Mouse (Mus musculus): Measurements from ENCODE around the gene Myo9a. TPM values are rescaled to one million over a fixed set of nuclear protein-coding genes. Genes with fewer than 3 reads are reported as not detected.

Gene Myo9a
- polyA plus RNA-seq, 1 experiment from 2014 or later = 26.8 TPM

DNA sequence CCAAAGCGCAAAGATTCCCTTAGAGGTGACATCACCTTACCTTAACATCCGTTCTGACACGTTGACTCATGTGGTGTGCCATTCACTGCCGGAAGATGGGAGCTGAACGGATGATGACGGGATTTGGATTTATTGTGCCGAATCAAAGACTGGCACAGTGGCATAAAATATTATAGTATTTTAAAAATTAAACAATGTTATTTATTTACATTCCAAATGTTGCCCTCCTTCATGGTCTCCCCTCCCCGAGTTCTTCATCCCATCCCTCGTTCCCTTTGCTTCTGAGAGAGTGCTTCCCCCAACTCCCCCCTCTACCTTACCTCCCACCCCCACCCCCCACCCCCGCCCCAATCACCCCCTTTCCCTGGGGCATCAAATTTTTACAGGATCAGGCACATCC, 209.9 kb downstream of the Myo9a start, which contains the start of gene Nr2e3:
Nr2e3 (minus strand) TSS at position 101 of the 400 bp plus-strand sequence.
- no peak within 1 kb of the TSS for H3K4me2 ChIP-seq (ENCODE audit: low read length)

DNA sequence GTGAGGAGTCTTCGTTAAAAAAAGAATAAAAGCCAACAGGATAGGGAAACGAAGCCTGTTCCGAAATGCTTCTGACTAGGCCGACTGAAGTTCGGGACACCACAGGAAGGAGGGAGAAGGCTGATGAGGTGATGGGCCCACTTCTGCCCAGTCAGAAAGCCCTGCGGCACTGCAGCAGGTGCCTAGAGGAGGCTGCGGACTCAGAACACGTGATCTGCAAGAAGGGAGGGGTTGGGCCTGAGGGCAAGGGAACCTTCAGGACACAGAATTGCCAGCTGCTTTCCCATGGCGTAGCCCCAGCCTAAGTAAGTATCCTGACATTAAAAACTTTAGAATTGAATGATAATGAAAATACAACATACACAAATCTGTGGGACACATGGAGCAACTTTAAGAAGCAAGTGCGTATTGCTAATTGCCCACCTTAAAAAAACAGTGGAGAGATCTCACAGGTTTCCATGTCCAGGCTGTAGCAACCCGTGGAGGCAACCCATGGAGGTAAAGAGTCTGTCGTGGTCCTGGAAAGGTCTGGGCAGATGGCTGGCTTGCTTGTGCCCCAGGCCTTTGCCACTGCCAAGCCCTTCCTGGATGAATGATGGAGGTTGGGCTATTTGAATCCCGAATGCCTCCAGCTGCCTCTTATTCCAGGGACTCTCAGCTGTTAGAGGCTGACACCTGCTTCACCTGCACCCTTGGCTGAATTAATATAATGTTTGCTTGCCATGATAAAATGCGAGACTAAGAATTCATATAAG, 210.7 kb downstream of the Myo9a start:
- Histone ChIP-seq H3K36me3 (ENCODE audit: control insufficient read depth, insufficient read depth, low read length) (no peaks in the 10 kb centered on the region), H3K4me2 (ENCODE audit: low read length) (no peak overlapping the region), H3K27me3 (ENCODE audit: control insufficient read depth, insufficient read depth, low read depth, low read length) (no peaks in the 10 kb centered on the region), H3K9me3 (replicated peaks; ENCODE audit: control insufficient read depth, low read length, poor library complexity, severe bottlenecking) (no peaks in the 10 kb centered on the region), H3K9ac (ENCODE audit: low read depth, low read length) (no peak overlapping the region), H3K4me3 (ENCODE audit: low read depth, low read length) (no peak overlapping the region), H3K4me1 (ENCODE audit: control insufficient read depth, insufficient read depth, low read length) (no peaks in the 10 kb centered on the region), H3K27ac (ENCODE audit: low read length) (no peak overlapping the region)
- WGBS = 55% methylated on average over 14 of the region's 14 CpGs
- ATAC-seq = no peak

More for the DNA sequence above, 209.9 kb downstream of the Myo9a start, which contains the start of gene Nr2e3:
- no peak within 1 kb of the TSS for H3K4me3 ChIP-seq (ENCODE audit: low read depth, low read length)
- ATAC-seq = no peak
- H3K9ac ChIP-seq (ENCODE audit: low read depth, low read length) = no peak within 1 kb of the TSS
- WGBS = 87% methylated on average over 10 of the region's 10 CpGs
- no peak within 1 kb of the TSS for H3K27ac ChIP-seq (ENCODE audit: low read length)
- no peaks in the 10 kb centered on the region for H3K36me3 ChIP-seq (ENCODE audit: control insufficient read depth, insufficient read depth, low read length)
- H3K9me3 ChIP-seq (replicated peaks; ENCODE audit: control insufficient read depth, low read length, poor library complexity, severe bottlenecking) = no peaks in the 10 kb centered on the region
- no peaks in the 10 kb centered on the region for H3K4me1 ChIP-seq (ENCODE audit: control insufficient read depth, insufficient read depth, low read length)
- H3K27me3 ChIP-seq (ENCODE audit: control insufficient read depth, insufficient read depth, low read depth, low read length) = no peaks in the 10 kb centered on the region

DNA sequence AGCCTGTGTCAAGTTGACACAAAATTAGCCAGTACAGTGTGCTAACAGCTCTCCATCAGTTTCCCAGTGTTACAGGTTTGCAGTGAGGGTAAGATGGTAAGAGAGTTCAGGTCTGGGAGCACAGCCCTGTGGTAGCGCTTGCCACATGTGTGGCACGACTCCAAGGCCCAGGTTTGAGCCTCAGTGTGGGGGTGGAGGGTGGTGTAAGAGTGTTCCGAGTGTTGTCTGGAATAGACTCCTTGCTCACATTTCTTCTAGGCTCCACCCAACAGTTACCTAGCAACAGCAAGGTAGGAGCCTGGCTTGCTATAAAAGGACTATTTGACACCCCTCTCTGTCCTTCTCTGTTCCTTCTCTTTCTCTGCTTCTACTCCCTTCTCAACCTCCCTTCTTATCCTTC, 213.7 kb downstream of the Myo9a start:
- ATAC-seq = no peak
- 58% methylated on average over 3 of the region's 3 CpGs for WGBS
- H3K4me2 ChIP-seq (ENCODE audit: low read length) = no peak overlapping the region

DNA sequence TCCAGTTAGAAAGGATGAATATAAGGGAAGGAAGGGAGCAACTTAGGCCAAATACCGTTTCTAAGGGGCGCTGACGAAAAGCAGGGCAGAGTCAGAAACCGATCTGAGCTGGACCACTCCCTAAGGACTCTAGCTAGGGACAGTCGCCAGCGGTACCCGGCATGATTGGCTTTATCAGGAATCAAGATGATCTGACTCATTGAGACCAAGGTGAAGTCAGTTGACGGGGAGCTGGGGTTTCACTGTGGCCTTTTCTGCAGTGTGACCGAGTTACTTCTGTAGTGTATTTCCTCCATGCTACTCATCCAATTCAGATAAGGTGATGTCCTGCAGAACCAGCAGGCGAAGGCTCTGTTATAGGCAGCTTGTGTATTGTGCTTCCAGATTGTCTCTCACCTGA, 214.3 kb downstream of the Myo9a start:
- no peak for ATAC-seq
- Histone ChIP-seq H3K27ac (ENCODE audit: low read length) (no peak overlapping the region), H3K9me3 (replicated peaks; ENCODE audit: control insufficient read depth, low read length, poor library complexity, severe bottlenecking) (no peaks in the 10 kb centered on the region), H3K27me3 (ENCODE audit: control insufficient read depth, insufficient read depth, low read depth, low read length) (no peaks in the 10 kb centered on the region), H3K4me1 (ENCODE audit: control insufficient read depth, insufficient read depth, low read length) (no peaks in the 10 kb centered on the region), H3K36me3 (ENCODE audit: control insufficient read depth, insufficient read depth, low read length) (no peaks in the 10 kb centered on the region), H3K4me2 (ENCODE audit: low read length) (no peak overlapping the region), H3K9ac (ENCODE audit: low read depth, low read length) (no peak overlapping the region), H3K4me3 (ENCODE audit: low read depth, low read length) (no peak overlapping the region)
- 89% methylated on average over 10 of the region's 10 CpGs for whole genome bisulfite sequencing

More for the DNA sequence above, 213.7 kb downstream of the Myo9a start:
- Histone ChIP-seq H3K27me3 (ENCODE audit: control insufficient read depth, insufficient read depth, low read depth, low read length) (no peaks in the 10 kb centered on the region), H3K36me3 (ENCODE audit: control insufficient read depth, insufficient read depth, low read length) (no peaks in the 10 kb centered on the region), H3K4me3 (ENCODE audit: low read depth, low read length) (no peak overlapping the region), H3K9me3 (replicated peaks; ENCODE audit: control insufficient read depth, low read length, poor library complexity, severe bottlenecking) (no peaks in the 10 kb centered on the region), H3K27ac (ENCODE audit: low read length) (no peak overlapping the region), H3K9ac (ENCODE audit: low read depth, low read length) (no peak overlapping the region), H3K4me1 (ENCODE audit: control insufficient read depth, insufficient read depth, low read length) (no peaks in the 10 kb centered on the region)

DNA sequence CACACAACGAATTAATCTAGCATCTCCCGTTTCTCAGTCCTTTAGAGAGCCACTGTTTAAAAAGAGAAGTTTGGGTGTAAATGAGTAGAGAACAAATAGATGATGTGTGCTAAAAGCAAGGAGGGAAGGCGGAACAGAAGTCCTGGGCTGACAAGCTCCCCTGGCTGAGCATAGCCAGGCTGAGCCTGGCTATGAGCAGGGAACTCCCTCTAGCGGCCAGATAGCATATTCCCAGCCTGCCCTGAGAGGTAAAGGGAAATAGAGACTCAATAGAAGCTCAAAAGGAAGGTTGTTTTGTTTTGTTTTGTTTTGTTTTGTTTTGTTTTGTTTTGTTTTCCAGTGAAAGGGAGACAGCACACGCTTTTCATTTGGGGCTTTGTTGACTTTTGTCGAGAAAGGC, 218.7 kb downstream of the Myo9a start:
- ATAC-seq = peak; percentile 67; the same call in 1 of the 2 replicates
- no peaks in the 10 kb centered on the region for H3K36me3 ChIP-seq (ENCODE audit: control insufficient read depth, insufficient read depth, low read length)
- H3K27ac ChIP-seq (ENCODE audit: low read length) = no peak overlapping the region
- no peaks in the 10 kb centered on the region for H3K9me3 ChIP-seq (replicated peaks; ENCODE audit: control insufficient read depth, low read length, poor library complexity, severe bottlenecking)
- 23% methylated on average over 6 of the region's 6 CpGs for WGBS
- no peak overlapping the region for H3K4me2 ChIP-seq (ENCODE audit: low read length)
- no peak overlapping the region for H3K4me3 ChIP-seq (ENCODE audit: low read depth, low read length)
- no peak overlapping the region for H3K9ac ChIP-seq (ENCODE audit: low read depth, low read length)
- no peaks in the 10 kb centered on the region for H3K27me3 ChIP-seq (ENCODE audit: control insufficient read depth, insufficient read depth, low read depth, low read length)
- no peaks in the 10 kb centered on the region for H3K4me1 ChIP-seq (ENCODE audit: control insufficient read depth, insufficient read depth, low read length)

DNA sequence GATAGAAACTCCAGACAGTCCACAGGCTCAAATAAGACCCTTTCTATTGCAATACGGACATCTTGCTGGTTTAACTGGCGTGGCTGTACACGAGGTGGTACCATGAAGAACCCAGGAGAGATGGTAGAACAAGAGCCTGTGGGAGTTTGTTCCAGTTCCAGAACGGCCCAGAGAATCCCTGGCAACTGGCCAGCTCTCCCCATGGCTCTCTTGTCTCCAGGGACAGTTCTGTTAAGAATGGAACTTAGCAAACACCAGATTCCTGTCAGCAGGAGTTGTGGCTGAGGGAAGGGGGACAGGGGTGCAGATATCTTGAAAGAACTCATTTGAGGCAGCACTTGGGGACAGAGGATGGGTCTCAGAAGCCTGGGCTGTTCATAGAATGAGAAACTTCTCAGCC, 220.6 kb downstream of the Myo9a start:
- H3K9ac ChIP-seq (ENCODE audit: low read depth, low read length) = no peak overlapping the region
- H3K9me3 ChIP-seq (replicated peaks; ENCODE audit: control insufficient read depth, low read length, poor library complexity, severe bottlenecking) = no peaks in the 10 kb centered on the region
- 66% methylated on average over 4 of the region's 4 CpGs for WGBS
- no peak overlapping the region for H3K4me3 ChIP-seq (ENCODE audit: low read depth, low read length)
- H3K36me3 ChIP-seq (ENCODE audit: control insufficient read depth, insufficient read depth, low read length) = no peaks in the 10 kb centered on the region
- no peak for ATAC-seq
- no peak overlapping the region for H3K27ac ChIP-seq (ENCODE audit: low read length)
- no peak overlapping the region for H3K4me2 ChIP-seq (ENCODE audit: low read length)
- H3K27me3 ChIP-seq (ENCODE audit: control insufficient read depth, insufficient read depth, low read depth, low read length) = no peaks in the 10 kb centered on the region
- no peaks in the 10 kb centered on the region for H3K4me1 ChIP-seq (ENCODE audit: control insufficient read depth, insufficient read depth, low read length)

Other genes with a start within 250 kb of the Myo9a start
- 60.4 and 62.4 TPM in 2 replicates for gene Hexa, start 211.4 kb upstream of the Myo9a start, polyA plus RNA-seq (2015; fragmentation: Nextera tagmentation; extraction: Ambion mirVana)
- gene Tmem202, start 211.0 kb upstream of the Myo9a start, polyA plus RNA-seq (2015; fragmentation: Nextera tagmentation; extraction: Ambion mirVana) = 0.94 and 0.97 TPM in 2 replicates
- 64.7 and 65.0 TPM in 2 replicates for gene Celf6, start 173.0 kb upstream of the Myo9a start, polyA plus RNA-seq (2015; fragmentation: Nextera tagmentation; extraction: Ambion mirVana)
- 214 and 222 TPM in 2 replicates for gene Parp6, start 133.6 kb upstream of the Myo9a start, polyA plus RNA-seq (2015; fragmentation: Nextera tagmentation; extraction: Ambion mirVana)
- gene Pkm, start 94.5 kb upstream of the Myo9a start, polyA plus RNA-seq (2015; fragmentation: Nextera tagmentation; extraction: Ambion mirVana) = 962 and 996 TPM in 2 replicates
- 5.1 and 6.1 TPM in 2 replicates for gene Gramd2, start 70.8 kb upstream of the Myo9a start, polyA plus RNA-seq (2015; fragmentation: Nextera tagmentation; extraction: Ambion mirVana)
- gene Senp8, start 186 bp upstream of the Myo9a start, polyA plus RNA-seq (2015; fragmentation: Nextera tagmentation; extraction: Ambion mirVana) = 12.0 and 12.6 TPM in 2 replicates
- not detected in 2 replicates for gene Nr2e3, start 209.8 kb downstream of the Myo9a start, polyA plus RNA-seq (2015; fragmentation: Nextera tagmentation; extraction: Ambion mirVana)

Measured in midbrain, embryonic 16.5 days (tissue).